Mouse (Mus musculus) ES-E14 (cell line): Measurements from ENCODE around the gene Tmem245.

Source experiments
- MAFK ChIP-seq: IDR thresholded peaks from 2 replicates; pipeline ENCODE4 v1.6.1; 2014; ENCODE audit warnings: mild to moderate bottlenecking, low read depth, low read length, inconsistent platforms; ENCODE audit not compliant: insufficient read depth
- ZC3H11A ChIP-seq: IDR thresholded peaks from 2 replicates; pipeline ENCODE4 v1.6.1; 2012; ENCODE audit warnings: low read depth, mild to moderate bottlenecking, inconsistent platforms, low read length, borderline replicate concordance

DNA sequence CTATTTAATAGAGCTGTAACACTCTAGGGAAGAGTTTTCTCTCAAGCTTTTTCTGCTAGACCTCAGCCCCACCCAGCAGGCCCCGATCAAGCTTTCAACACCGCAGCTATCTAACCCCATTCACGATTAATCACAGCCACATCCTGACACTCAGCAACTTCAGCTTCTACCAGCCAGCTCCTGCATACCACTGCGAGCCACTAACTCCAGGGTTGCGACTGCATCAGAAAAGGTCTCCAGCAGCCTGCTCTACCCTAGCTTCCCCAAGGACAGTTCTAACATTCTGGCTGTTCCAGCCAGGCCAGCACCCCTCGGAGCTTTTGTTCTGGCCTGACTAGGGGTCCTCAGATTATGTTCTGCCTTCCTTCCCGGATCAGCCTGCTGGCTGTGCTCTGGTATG is 15.1 kb downstream of the Tmem245 start:
- no peak for TF ChIP-seq MAFK
- no peak for TF ChIP-seq ZC3H11A
